Mouse (Mus musculus): ENCODE results near the gene Zfp213. TPM values are rescaled to one million over a fixed set of nuclear protein-coding genes. Genes with fewer than 3 reads are reported as not detected.
"Not testable (repeated sequence)": the region's sequence is repeated elsewhere in the genome, so short reads cannot be mapped to it uniquely, and the experiment has no call there.

Zfp213 gene
- total and polyA plus RNA-seq, 3 experiments = 5.5 to 8.7 (median 6.2) TPM

- 8% methylated on average over 27 of the region's 27 CpGs for WGBS
- intact Hi-C loops (cut with DNase I) = no loop called here
- Histone ChIP-seq H3K27me3 (ENCODE audit: control insufficient read depth, insufficient read depth, low read length) (peaks cover 5% of the 10 kb centered on the region; the same call in 1 of the 2 replicates), H3K27ac (no peak overlapping the region), H3K79me2 (replicated peaks; ENCODE audit: control insufficient read depth, insufficient read depth, low read length) (no peaks in the 10 kb centered on the region), H3K36me3 (ENCODE audit: control insufficient read depth, insufficient read depth, low read length) (no peaks in the 10 kb centered on the region), H3K4me1 (ENCODE audit: control insufficient read depth, insufficient read depth, low read length) (peaks cover 1% of the 10 kb centered on the region), H3K9ac (ENCODE audit: low read depth, low read length) (no peak overlapping the region), H3K4me3 (no peak overlapping the region)
- DNase-seq = no peak
- TF ChIP-seq POLR2A (IDR thresholded peaks at IDR 0.05; ENCODE audit: insufficient read depth, low read depth, low read length) = no peak
- TF ChIP-seq EP300 (IDR thresholded peaks at IDR 0.05; ENCODE audit: insufficient read depth, low read depth, low read length) = no peak
- TF ChIP-seq CTCF (IDR thresholded peaks at IDR 0.05) = no peak
These were observed 26.3 kb downstream of the Zfp213 start for GRCm38 (mm10) chr17:23537554-23538255.

GRCm38 (mm10) chr17:23535046-23535788 lies 28.8 kb downstream of the Zfp213 start:
- H3K4me3 ChIP-seq; H3K27me3 ChIP-seq (ENCODE audit: control insufficient read depth, insufficient read depth, low read length); H3K4me1 ChIP-seq (ENCODE audit: control insufficient read depth, insufficient read depth, low read length); H3K36me3 ChIP-seq (ENCODE audit: control insufficient read depth, insufficient read depth, low read length); intact Hi-C loops (cut with DNase I); DNase-seq; H3K9ac ChIP-seq (ENCODE audit: low read depth, low read length); H3K27ac ChIP-seq; H3K79me2 ChIP-seq (replicated peaks; ENCODE audit: control insufficient read depth, insufficient read depth, low read length): not testable (repeated sequence)
- WGBS = 2% methylated on average over 17 of the region's 29 CpGs

GRCm38 (mm10) chr17:23533591-23534490 lies 30.2 kb downstream of the Zfp213 start:
- H3K4me1 ChIP-seq (ENCODE audit: control insufficient read depth, insufficient read depth, low read length); H3K4me3 ChIP-seq; intact Hi-C loops (cut with DNase I); H3K27ac ChIP-seq; H3K36me3 ChIP-seq (ENCODE audit: control insufficient read depth, insufficient read depth, low read length); H3K9ac ChIP-seq (ENCODE audit: low read depth, low read length); DNase-seq; H3K27me3 ChIP-seq (ENCODE audit: control insufficient read depth, insufficient read depth, low read length); H3K79me2 ChIP-seq (replicated peaks; ENCODE audit: control insufficient read depth, insufficient read depth, low read length): not testable (repeated sequence)
- WGBS = 9% methylated on average over 11 of the region's 23 CpGs

GRCm38 (mm10) chr17:23531408-23531807 lies 32.6 kb downstream of the Zfp213 start:
- H3K4me3 ChIP-seq; H3K4me1 ChIP-seq (ENCODE audit: control insufficient read depth, insufficient read depth, low read length); H3K27me3 ChIP-seq (ENCODE audit: control insufficient read depth, insufficient read depth, low read length); H3K79me2 ChIP-seq (replicated peaks; ENCODE audit: control insufficient read depth, insufficient read depth, low read length); H3K9ac ChIP-seq (ENCODE audit: low read depth, low read length); DNase-seq; H3K27ac ChIP-seq; H3K36me3 ChIP-seq (ENCODE audit: control insufficient read depth, insufficient read depth, low read length); intact Hi-C loops (cut with DNase I): not testable (repeated sequence)
- 29% methylated on average over 1 of the region's 1 CpGs for WGBS

GRCm38 (mm10) chr17:23522941-23523732 lies 40.9 kb downstream of the Zfp213 start:
- H3K27me3 ChIP-seq (ENCODE audit: control insufficient read depth, insufficient read depth, low read length); intact Hi-C loops (cut with DNase I); H3K36me3 ChIP-seq (ENCODE audit: control insufficient read depth, insufficient read depth, low read length); H3K4me1 ChIP-seq (ENCODE audit: control insufficient read depth, insufficient read depth, low read length); H3K9ac ChIP-seq (ENCODE audit: low read depth, low read length); H3K79me2 ChIP-seq (replicated peaks; ENCODE audit: control insufficient read depth, insufficient read depth, low read length); H3K4me3 ChIP-seq; H3K27ac ChIP-seq; DNase-seq: not testable (repeated sequence)
- 55% methylated on average over 30 of the region's 30 CpGs for WGBS
